Mouse (Mus musculus): ENCODE measurements around the gene Armc2. TPM values are rescaled to one million over a fixed set of nuclear protein-coding genes. Genes with fewer than 3 reads are reported as not detected.
A peak's percentile ranks its signal among the peaks of the same experiment; 100 is the strongest.

The Armc2 gene
- polyA plus RNA-seq, 1 experiment from 2014 or later = 3.4 TPM

DNA sequence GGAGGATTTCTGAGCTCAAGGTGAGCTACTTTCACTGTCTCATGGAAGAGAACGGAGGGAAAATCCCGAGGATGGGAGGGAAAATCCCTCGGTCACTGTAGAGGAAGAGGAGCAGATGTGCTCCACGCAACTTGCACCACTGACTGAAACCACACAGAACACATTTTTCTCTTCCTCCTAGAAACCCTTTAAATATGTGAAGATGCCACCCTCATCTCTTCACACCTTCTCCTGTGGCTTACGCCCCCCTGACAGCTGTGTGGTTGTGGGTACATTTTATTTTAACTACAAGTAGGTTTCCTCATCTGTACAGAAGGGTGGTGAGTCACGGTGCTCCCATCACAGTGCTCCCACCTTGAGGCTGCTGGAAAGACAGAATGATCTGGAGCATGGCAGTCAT lies 34.0 kb downstream of the Armc2 start:
- Histone ChIP-seq H3K36me3 (no peaks in the 10 kb centered on the region), H3K27ac (no peak overlapping the region), H3K27me3 (ENCODE audit: low read depth, poor library complexity, severe bottlenecking) (no peaks in the 10 kb centered on the region), H3K9me3 (replicated peaks) (no peaks in the 10 kb centered on the region), H3K4me1 (peaks cover 7% of the 10 kb centered on the region; the same call in 1 of the 2 replicates), H3K4me3 (no peak overlapping the region)
- no peak for DNase-seq (ENCODE audit: low spot score)
- WGBS = 92% methylated on average over 6 of the region's 6 CpGs

DNA sequence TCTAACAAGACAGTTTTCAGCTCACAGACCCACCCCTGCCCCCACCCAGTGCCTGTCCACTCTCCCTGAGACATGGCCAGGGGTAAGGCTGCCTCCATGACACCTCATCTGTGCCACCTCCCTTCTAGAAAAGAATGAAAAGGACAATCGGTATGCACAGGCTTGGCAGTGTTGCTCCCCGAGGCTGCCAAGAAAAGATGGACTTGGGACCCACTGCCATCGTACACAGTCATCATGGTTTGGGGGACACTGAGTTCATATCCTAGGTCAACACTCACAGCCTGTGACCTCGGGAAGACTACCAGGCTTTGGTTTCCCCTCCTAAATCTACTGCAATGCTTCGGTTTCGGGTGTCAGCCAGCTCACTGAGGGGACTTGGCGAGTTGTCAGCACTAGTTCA lies 35.4 kb downstream of the Armc2 start:
- Histone ChIP-seq H3K36me3 (no peaks in the 10 kb centered on the region), H3K9me3 (replicated peaks) (no peaks in the 10 kb centered on the region), H3K27ac (no peak overlapping the region), H3K4me3 (no peak overlapping the region), H3K27me3 (ENCODE audit: low read depth, poor library complexity, severe bottlenecking) (no peaks in the 10 kb centered on the region), H3K4me1 (peaks cover 7% of the 10 kb centered on the region; the same call in 1 of the 2 replicates)
- 73% methylated on average over 7 of the region's 7 CpGs for WGBS
- DNase-seq (ENCODE audit: low spot score) = no peak

DNA sequence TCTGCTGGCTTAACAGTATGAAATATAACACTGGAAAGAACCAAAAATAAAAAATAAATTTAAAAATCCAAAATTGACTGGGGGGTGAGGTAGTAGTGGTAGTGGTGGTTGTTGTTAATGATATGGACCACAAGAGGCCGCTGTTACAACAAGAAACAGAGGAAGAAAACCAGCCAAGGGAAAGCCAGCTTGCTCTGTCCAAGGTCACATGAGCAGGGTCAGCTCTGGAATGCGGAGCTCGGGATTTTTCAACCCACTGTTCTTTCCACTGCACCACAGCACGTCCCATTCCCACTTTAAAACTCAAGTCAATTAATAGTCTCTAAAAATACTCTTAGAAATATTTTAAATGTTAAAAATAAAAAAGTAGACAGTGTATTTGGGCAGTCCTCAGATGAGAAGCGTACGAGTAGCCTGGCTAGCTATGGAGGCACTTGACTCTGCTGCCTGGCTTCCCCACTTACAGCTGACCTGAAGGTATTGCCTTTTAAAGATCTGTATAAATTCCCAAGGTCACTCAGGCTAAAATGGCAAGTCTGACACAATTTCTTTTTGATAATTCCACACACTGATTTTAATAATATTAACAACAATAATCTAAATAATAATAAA lies 37.4 kb downstream of the Armc2 start:
- H3K36me3 ChIP-seq = no peaks in the 10 kb centered on the region
- no peak overlapping the region for H3K27ac ChIP-seq
- 27% methylated on average over 6 of the region's 6 CpGs for WGBS
- peak; percentile 58 for DNase-seq (ENCODE audit: low spot score)
- no peak overlapping the region for H3K4me3 ChIP-seq
- H3K4me1 ChIP-seq = peaks cover 7% of the 10 kb centered on the region; the same call in 1 of the 2 replicates
- H3K27me3 ChIP-seq (ENCODE audit: low read depth, poor library complexity, severe bottlenecking) = no peaks in the 10 kb centered on the region
- H3K9me3 ChIP-seq (replicated peaks) = no peaks in the 10 kb centered on the region

DNA sequence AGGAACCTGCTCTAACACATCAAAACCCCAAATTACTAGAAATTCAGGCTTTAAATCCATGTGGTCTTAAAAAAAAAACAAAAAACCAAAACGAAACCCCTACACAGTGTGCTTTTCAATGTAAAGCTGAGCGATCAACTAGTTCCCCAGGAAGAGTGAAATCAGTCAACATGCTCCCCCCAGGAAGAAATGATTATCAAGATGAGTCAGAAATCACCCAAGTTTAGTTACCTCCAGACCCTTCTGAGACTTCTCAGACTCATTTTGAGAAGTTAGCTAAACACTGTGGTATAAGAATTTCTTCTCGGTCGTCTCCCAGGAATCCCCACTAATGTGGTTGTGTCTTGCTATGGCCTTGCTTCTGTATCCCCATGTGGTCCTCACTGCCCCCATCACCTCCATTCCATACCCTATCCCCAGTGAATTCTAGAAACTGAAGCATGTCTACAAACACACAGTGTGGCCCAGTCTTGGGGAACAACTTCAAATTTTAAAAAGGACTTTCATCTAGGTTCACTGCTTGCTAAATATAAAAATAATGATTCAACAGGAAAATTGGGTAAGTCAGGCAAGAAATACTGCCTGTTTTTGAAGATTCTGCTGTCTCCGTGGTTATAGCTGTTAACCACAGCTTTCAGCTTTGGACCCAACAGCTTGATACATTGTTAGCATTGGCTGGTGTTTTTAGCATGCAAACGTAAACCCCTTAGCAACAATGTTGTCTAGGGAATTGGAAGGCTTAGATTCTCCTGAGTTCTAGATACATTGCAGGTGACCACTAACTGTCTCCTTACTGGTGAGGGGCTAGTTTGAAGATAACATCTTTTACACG lies 39.6 kb downstream of the Armc2 start:
- peaks cover 7% of the 10 kb centered on the region; the same call in 1 of the 2 replicates for H3K4me1 ChIP-seq
- no peaks in the 10 kb centered on the region for H3K27me3 ChIP-seq (ENCODE audit: low read depth, poor library complexity, severe bottlenecking)
- H3K27ac ChIP-seq = no peak overlapping the region
- 82% methylated on average over 7 of the region's 7 CpGs for WGBS
- no peak overlapping the region for H3K4me3 ChIP-seq
- no peak for DNase-seq (ENCODE audit: low spot score)
- no peaks in the 10 kb centered on the region for H3K36me3 ChIP-seq
- H3K9me3 ChIP-seq (replicated peaks) = no peaks in the 10 kb centered on the region

DNA sequence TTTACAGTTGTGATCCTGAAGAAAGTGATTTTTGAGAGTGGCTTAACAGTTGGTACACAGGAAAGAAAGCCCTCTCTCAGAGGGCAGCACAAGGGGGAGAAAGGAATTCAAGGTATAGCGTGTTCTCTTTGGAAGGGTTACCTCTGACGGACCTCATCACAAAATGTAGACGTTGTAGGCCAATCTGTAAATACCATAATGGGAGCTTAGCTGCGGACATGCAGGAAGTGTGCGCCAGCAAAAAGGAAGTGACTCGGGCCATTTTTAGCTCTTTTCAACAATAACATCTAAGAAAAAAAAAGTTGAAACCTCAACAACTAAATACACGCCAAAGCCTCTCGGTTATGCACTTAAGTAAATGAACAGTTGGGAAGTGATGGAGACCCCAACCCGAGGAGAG lies 45.6 kb downstream of the Armc2 start:
- WGBS = 90% methylated on average over 9 of the region's 9 CpGs
- no peaks in the 10 kb centered on the region for H3K4me1 ChIP-seq
- H3K27ac ChIP-seq = no peak overlapping the region
- H3K4me3 ChIP-seq = no peak overlapping the region
- no peaks in the 10 kb centered on the region for H3K36me3 ChIP-seq
- H3K27me3 ChIP-seq (ENCODE audit: low read depth, poor library complexity, severe bottlenecking) = no peaks in the 10 kb centered on the region
- H3K9me3 ChIP-seq (replicated peaks) = no peaks in the 10 kb centered on the region
- no peak for DNase-seq (ENCODE audit: low spot score)

DNA sequence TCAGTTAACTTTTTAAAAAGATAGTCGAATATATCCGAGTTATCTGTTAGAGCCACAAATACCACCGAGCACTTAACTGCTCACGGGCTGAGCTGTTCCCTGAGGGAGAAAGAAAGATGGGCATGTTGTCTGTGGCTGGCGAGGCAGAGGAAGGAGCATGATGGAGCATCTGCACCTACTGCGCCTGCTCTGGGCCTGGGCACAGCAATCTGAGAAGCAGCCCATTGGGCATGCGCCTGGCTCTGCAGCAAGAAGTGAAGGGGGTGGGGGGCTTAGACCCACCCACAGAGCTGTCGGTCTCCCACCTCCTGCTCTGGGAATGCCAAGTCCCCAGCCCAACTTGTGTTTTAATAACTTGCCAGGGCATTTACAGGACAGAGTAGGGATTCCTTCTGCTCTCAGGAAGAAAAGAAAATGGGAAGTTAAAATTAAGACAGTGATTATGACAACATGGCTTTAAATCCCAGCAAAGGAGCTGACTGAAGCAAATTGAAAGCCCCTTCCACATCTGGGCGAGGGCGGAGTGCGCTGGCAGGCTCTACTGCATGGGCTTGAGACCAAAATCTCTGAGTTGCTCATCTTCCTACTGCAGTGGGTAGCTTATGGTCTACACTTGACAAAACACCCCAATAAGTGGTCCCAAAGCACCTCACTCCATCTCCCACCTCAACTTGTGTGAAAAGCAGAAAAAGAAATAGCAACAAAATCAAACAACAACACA lies 50.2 kb downstream of the Armc2 start:
- no peaks in the 10 kb centered on the region for H3K36me3 ChIP-seq
- no peak overlapping the region for H3K4me3 ChIP-seq
- H3K27me3 ChIP-seq (ENCODE audit: low read depth, poor library complexity, severe bottlenecking) = no peaks in the 10 kb centered on the region
- no peak overlapping the region for H3K27ac ChIP-seq
- peaks cover 3% of the 10 kb centered on the region for H3K4me1 ChIP-seq
- no peak for DNase-seq (ENCODE audit: low spot score)
- 83% methylated on average over 11 of the region's 11 CpGs for WGBS
- no peaks in the 10 kb centered on the region for H3K9me3 ChIP-seq (replicated peaks)

DNA sequence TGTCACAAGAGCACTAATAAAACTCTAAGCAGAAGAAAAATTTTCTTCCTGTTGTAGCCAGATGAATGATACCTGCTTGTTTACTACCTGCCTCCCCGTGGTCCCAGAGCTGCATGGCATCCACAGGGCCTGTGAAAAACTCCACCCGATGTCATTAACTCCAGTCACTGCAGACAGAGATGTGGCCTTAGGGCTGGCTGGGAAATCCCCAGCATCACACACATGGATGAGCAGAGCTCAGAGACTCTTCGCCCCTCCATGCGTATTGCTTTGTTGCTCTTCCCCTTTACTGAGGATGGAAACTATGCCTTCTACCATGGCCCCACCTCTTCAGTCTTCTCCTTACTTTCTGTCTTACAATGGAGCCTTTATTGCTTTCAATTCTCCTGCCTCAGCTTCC lies 55.5 kb downstream of the Armc2 start:
- H3K36me3 ChIP-seq = no peaks in the 10 kb centered on the region
- H3K4me1 ChIP-seq = peaks cover 13% of the 10 kb centered on the region
- no peaks in the 10 kb centered on the region for H3K9me3 ChIP-seq (replicated peaks)
- H3K27me3 ChIP-seq (ENCODE audit: low read depth, poor library complexity, severe bottlenecking) = no peaks in the 10 kb centered on the region
- 75% methylated on average over 4 of the region's 4 CpGs for WGBS
- no peak overlapping the region for H3K4me3 ChIP-seq
- DNase-seq (ENCODE audit: low spot score) = no peak
- H3K27ac ChIP-seq = no peak overlapping the region

DNA sequence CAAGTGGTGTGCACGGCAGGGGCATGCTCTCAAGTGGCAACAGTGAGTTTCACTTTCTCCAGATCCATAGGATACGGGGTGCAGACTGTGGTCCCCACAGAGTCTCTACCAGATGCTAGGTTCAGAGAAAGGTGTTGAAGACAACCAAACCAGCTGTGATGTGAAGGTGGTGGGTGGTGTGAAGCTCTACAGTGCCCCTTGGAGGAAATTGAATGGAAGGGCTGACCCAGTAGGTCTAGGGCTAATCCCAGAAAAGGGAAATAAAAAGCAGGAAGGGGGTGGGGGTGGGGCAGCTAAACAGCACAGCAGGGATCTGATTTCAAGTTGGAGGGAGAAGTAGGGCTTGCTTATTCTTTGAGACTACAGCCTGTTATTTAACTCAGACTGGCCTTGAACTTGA lies 58.4 kb downstream of the Armc2 start:
- WGBS = 69% methylated on average over 2 of the region's 2 CpGs
- peak overlapping the region; percentile 30; the same call in 1 of the 2 replicates for H3K27ac ChIP-seq
- DNase-seq (ENCODE audit: low spot score) = no peak
- H3K27me3 ChIP-seq (ENCODE audit: low read depth, poor library complexity, severe bottlenecking) = no peaks in the 10 kb centered on the region
- no peak overlapping the region for H3K4me3 ChIP-seq
- H3K9me3 ChIP-seq (replicated peaks) = no peaks in the 10 kb centered on the region
- H3K4me1 ChIP-seq = peaks cover 13% of the 10 kb centered on the region
- H3K36me3 ChIP-seq = no peaks in the 10 kb centered on the region

DNA sequence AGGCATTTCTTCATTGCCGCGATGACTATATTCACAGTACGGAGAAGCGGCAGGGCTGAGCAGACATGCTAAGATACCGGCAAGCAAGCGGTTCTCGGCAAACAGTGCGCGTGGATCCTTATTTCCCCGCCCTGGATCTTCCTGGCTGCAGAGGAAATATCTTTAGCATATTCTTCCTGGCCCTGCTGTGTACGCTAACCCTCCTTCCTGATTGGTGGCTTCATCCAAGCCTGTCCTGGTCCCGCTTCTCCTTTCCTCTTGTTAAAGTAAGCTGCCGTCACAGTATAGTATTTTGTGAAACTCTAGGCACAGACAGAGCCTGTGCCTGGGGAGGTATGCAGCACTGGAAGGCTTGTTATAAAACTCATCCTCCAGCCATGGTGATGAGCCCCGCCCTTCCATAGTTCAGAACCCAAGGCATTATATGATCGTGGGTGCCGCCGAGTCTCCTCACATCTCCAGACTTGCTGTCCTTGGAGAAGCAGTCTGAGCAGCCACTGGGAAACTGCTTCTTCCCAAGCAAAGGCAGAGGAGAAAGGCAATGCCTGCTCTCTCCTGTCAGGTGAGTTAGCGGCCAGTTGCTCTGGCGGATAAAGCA lies 59.5 kb downstream of the Armc2 start:
- Histone ChIP-seq H3K36me3 (no peaks in the 10 kb centered on the region), H3K4me3 (no peak overlapping the region), H3K4me1 (peaks cover 13% of the 10 kb centered on the region), H3K27me3 (ENCODE audit: low read depth, poor library complexity, severe bottlenecking) (no peaks in the 10 kb centered on the region), H3K9me3 (replicated peaks) (no peaks in the 10 kb centered on the region), H3K27ac (no peak overlapping the region)
- no peak for DNase-seq (ENCODE audit: low spot score)
- 94% methylated on average over 19 of the region's 19 CpGs for WGBS

DNA sequence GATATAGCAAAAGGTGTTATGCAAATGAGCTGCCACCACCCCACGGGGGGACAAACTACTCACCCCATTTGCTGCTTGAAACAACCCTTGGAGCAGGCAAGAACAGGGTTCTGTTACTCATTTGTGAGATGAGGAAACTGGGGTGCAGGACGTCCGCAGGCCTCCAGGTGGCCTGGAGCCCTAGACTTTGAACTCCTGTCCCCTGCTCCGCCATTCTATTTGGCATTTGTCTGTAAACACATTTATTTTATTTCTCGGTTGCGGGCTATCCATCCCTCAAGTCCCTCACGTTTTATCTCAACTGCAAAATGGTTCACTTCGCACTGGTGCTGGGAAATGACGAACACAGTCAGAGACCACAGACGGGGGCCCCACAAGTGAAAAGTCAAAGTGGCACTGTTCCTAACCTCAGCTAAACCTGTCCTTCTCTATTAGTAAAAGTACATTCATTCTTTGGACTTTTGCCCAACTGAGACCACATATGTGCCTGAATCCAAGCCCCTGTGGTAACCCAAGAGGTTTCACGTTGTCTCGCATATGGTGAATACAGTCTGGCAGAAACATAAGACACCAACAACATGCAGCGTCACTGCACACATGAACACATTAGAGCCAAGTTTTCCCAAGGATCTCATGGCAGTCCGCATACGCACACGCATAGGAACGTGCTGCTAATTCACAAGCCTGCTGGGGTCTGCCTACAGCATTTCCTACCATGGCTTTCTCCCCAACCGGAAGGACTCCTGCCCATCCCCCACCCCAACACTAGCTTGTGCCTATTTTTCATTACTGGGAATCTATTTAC lies 60.6 kb downstream of the Armc2 start:
- Histone ChIP-seq H3K4me1 (peaks cover 9% of the 10 kb centered on the region), H3K9me3 (replicated peaks) (no peaks in the 10 kb centered on the region), H3K27ac (no peak overlapping the region), H3K27me3 (ENCODE audit: low read depth, poor library complexity, severe bottlenecking) (no peaks in the 10 kb centered on the region), H3K4me3 (no peak overlapping the region), H3K36me3 (no peaks in the 10 kb centered on the region)
- no peak for DNase-seq (ENCODE audit: low spot score)
- 92% methylated on average over 18 of the region's 18 CpGs for WGBS

DNA sequence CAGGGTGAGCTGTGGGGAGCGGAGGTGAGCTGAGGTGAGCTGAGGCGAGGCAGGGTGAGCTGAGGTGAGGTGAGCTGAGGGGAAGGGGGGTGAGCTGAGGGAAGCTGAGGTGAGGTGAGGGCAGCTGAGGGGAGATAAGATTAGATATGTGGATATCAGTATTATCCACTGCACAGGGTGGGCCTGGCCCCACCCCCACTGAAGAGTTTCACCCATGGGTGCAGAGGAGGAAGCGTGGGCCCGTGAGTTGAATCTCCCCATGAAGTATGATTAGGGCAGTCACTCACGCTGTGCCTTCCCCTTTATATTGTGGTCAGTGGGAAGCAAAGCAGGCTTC lies 64.7 kb downstream of the Armc2 start:
- Histone ChIP-seq H3K27ac (no peak overlapping the region), H3K27me3 (ENCODE audit: low read depth, poor library complexity, severe bottlenecking) (no peaks in the 10 kb centered on the region)
- 98% methylated on average over 5 of the region's 5 CpGs for WGBS

DNA sequence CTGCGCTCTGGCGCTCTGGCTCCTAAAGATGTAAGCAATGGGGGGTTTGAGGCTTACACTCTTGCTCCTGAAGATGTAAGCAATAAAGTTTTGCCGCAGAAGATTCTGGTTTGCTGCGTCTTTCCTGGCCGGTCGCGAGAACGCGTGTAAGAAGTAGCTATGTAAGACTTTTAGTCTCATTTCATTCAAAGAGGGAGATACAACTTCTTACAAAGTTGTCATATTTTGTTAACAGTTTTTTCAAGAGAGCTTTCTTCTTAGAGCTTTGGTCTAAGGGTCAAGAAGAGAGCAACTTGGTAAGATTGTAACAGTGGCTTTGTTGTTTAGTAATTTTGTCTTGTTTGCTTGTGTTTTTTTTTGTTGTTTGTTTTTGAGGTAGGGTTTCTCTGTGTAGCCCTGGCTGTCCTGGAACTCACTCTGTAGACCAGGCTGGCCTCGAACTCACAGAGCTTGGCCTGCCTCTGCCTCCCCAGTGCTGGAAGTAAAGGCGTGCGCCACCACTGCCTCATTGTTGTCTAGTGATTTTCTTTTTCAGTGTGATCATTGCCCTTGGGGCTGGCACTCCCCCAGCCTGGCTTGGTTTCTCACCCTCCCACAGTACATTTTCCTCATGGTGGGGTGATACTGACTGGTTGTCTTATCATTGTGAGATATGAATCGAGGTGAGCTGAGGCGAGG lies 65.3 kb downstream of the Armc2 start:
- H3K27me3 ChIP-seq (ENCODE audit: low read depth, poor library complexity, severe bottlenecking) = no peaks in the 10 kb centered on the region
- no peaks in the 10 kb centered on the region for H3K36me3 ChIP-seq

More for the DNA sequence above, 64.7 kb downstream of the Armc2 start:
- no peaks in the 10 kb centered on the region for H3K4me1 ChIP-seq
- no peaks in the 10 kb centered on the region for H3K36me3 ChIP-seq
- H3K9me3 ChIP-seq (replicated peaks) = no peaks in the 10 kb centered on the region
- H3K4me3 ChIP-seq = no peak overlapping the region
- DNase-seq (ENCODE audit: low spot score) = no peak

More for the DNA sequence above, 65.3 kb downstream of the Armc2 start:
- no peaks in the 10 kb centered on the region for H3K4me1 ChIP-seq
- no peak overlapping the region for H3K27ac ChIP-seq
- no peak overlapping the region for H3K4me3 ChIP-seq
- no peaks in the 10 kb centered on the region for H3K9me3 ChIP-seq (replicated peaks)
- WGBS = 96% methylated on average over 14 of the region's 14 CpGs
- DNase-seq (ENCODE audit: low spot score) = no peak
